ENCODE assay signal across 8 mouse cellular contexts in genomic region chr10:39291134-39291746, GRCm38 (mm10).
DNase-seq lines count a peak whose midpoint lies in the region; ATAC-seq and TF ChIP-seq lines count a peak whose summit lies in the region.

No protein-coding gene starts in this region.

- no peaks in the 10 kb centered on the region for H3K27me3 ChIP-seq in intestine, embryonic 14.5 days (replicated peaks; ENCODE audit: control insufficient read depth, insufficient read depth, low read length)
- H3K27me3 ChIP-seq in intestine, postnatal 0 days (replicated peaks; ENCODE audit: control insufficient read depth, insufficient read depth, low read length): no peaks in the 10 kb centered on the region
- H3K27me3 ChIP-seq in lung, embryonic 16.5 days (ENCODE audit: control insufficient read depth, insufficient read depth, low read depth, low read length): no peaks in the 10 kb centered on the region

- 0 out of 2 replicates have a peak overlapping the region, but pooled peaks have one; percentile 4 for H3K4me2 ChIP-seq in intestine, embryonic 14.5 days (ENCODE audit: low read length)
- H3K4me2 ChIP-seq in intestine, postnatal 0 days (replicated peaks; ENCODE audit: low read depth): no peak overlapping the region
- 0 out of 2 replicates have a peak overlapping the region, but pooled peaks have one; percentile 0 for H3K4me2 ChIP-seq in lung, embryonic 16.5 days (ENCODE audit: low read depth, low read length)

- no peaks in the 10 kb centered on the region for H3K9me3 ChIP-seq in intestine, embryonic 14.5 days (ENCODE audit: control insufficient read depth, low read length)
- no peaks in the 10 kb centered on the region for H3K9me3 ChIP-seq in intestine, postnatal 0 days (ENCODE audit: control insufficient read depth)
- no peaks in the 10 kb centered on the region for H3K9me3 ChIP-seq in lung, embryonic 16.5 days (ENCODE audit: control insufficient read depth, low read length)

- no peak overlapping the region for H3K9ac ChIP-seq in intestine, embryonic 14.5 days (ENCODE audit: low read length)
- no peak overlapping the region for H3K9ac ChIP-seq in intestine, postnatal 0 days (ENCODE audit: low read depth, low read length)
- H3K9ac ChIP-seq in lung, embryonic 16.5 days (ENCODE audit: low read length): no peak overlapping the region

- ATAC-seq in intestine, embryonic 14.5 days (replicated peaks; ENCODE audit: low FRiP score, low TSS enrichment, low read depth): no peak
- ATAC-seq in intestine, postnatal 0 days: no peak
- ATAC-seq in lung, embryonic 16.5 days (ENCODE audit: low read depth): peak; percentile 93
- no peak for ATAC-seq in activated CD4-positive, CD25-positive, alpha-beta regulatory T cell, adult 4 months

- WGBS in intestine, embryonic 14.5 days: 37% methylated on average over 8 of the region's 8 CpGs
- 59% methylated on average over 8 of the region's 8 CpGs for WGBS in intestine, postnatal 0 days
- 26% methylated on average over 8 of the region's 8 CpGs for WGBS in lung, embryonic 16.5 days

- peak overlapping the region; percentile 54 for H3K27ac ChIP-seq in intestine, embryonic 14.5 days (ENCODE audit: low read depth)
- H3K27ac ChIP-seq in intestine, postnatal 0 days (ENCODE audit: low read depth, low read length): no peak overlapping the region
- H3K27ac ChIP-seq in lung, embryonic 16.5 days (ENCODE audit: low read length): peak overlapping the region; percentile 65; the same call in 1 of the 2 replicates

- H3K36me3 ChIP-seq in intestine, embryonic 14.5 days (ENCODE audit: control insufficient read depth, insufficient read depth, low read length): no peaks in the 10 kb centered on the region
- H3K36me3 ChIP-seq in intestine, postnatal 0 days (ENCODE audit: control insufficient read depth, insufficient read depth): no peaks in the 10 kb centered on the region
- no peaks in the 10 kb centered on the region for H3K36me3 ChIP-seq in lung, embryonic 16.5 days (ENCODE audit: control insufficient read depth, insufficient read depth, low read length)

- no peak for TF ChIP-seq CTCF in intestine, postnatal 0 days (IDR thresholded peaks at IDR 0.05; ENCODE audit: low read depth)

- H3K4me3 ChIP-seq in intestine, embryonic 14.5 days (ENCODE audit: low read depth, low read length): no peak overlapping the region
- H3K4me3 ChIP-seq in intestine, postnatal 0 days (ENCODE audit: low read depth, low read length): no peak overlapping the region
- no peak overlapping the region for H3K4me3 ChIP-seq in lung, embryonic 16.5 days (ENCODE audit: low read length)

- H3K4me1 ChIP-seq in intestine, embryonic 14.5 days (replicated peaks; ENCODE audit: control insufficient read depth, insufficient read depth, low read length): peaks cover 19% of the 10 kb centered on the region
- H3K4me1 ChIP-seq in intestine, postnatal 0 days (replicated peaks; ENCODE audit: control insufficient read depth, insufficient read depth, low read length): no peaks in the 10 kb centered on the region
- H3K4me1 ChIP-seq in lung, embryonic 16.5 days (replicated peaks; ENCODE audit: control insufficient read depth, insufficient read depth, low read length): peaks cover 26% of the 10 kb centered on the region

- DNase-seq in intestine, embryonic 14.5 days (ENCODE audit: low spot score): peak; percentile 60
- DNase-seq in cerebellum, postnatal 36 days: peak; percentile 39 to 43
- peak; percentile 78 to 85 for DNase-seq in heart, adult 18-20 months
- DNase-seq in kidney, postnatal 14 days: peak; percentile 42
- peak; percentile 20 for DNase-seq in right cerebral cortex, postnatal 25 days

Comparison
In these comparisons a context has a peak if more than half of its experiments do, and no peak if none do; other contexts are left out.
1. DNase-seq: peak in every context shown above with its lines; median percentile 82 in heart, adult 18-20 months; 60 in intestine, embryonic 14.5 days; 42 in kidney, postnatal 14 days; 41 in cerebellum, postnatal 36 days; 20 in right cerebral cortex, postnatal 25 days.